Mouse (Mus musculus) thymus, adult 2 months (tissue): ENCODE results near the gene Dpep2nb. TPM values are rescaled to one million over a fixed set of nuclear protein-coding genes. Genes with fewer than 3 reads are reported as not detected.

Experiments used
- DNase-seq: peaks from one replicate; pipeline ENCODE4 v3.0.0; 2021
- H3K27ac ChIP-seq: fragments of 200-500 bp; 2 replicates; pipeline ENCODE4 v1.5.1; 2012; ENCODE audit warnings: low read length, control low read depth; ENCODE audit not compliant: control insufficient read depth, insufficient read depth
- H3K27me3 ChIP-seq: fragments of 200-500 bp; 2 replicates; pipeline ENCODE4 v1.6.1; 2012; ENCODE audit warnings: mild to moderate bottlenecking, low read length, moderate library complexity, mixed read lengths; ENCODE audit not compliant: control insufficient read depth, insufficient read depth
- H3K36me3 ChIP-seq: fragments of 200-500 bp; 2 replicates; pipeline ENCODE4 v1.6.1; 2012; ENCODE audit warnings: mild to moderate bottlenecking, low read length, moderate library complexity; ENCODE audit not compliant: control insufficient read depth, insufficient read depth
- H3K4me1 ChIP-seq: fragments of 200-500 bp; replicated peaks from 2 replicates; pipeline ENCODE4 v1.6.1; 2012; ENCODE audit warnings: low read length; ENCODE audit not compliant: control insufficient read depth, insufficient read depth
- H3K4me3 ChIP-seq: fragments of 200-500 bp; 2 replicates; pipeline ENCODE4 v1.5.1; 2012; ENCODE audit warnings: mild to moderate bottlenecking, low read length, control low read depth, moderate library complexity; ENCODE audit not compliant: control insufficient read depth, insufficient read depth
- CTCF ChIP-seq: fragments of 200-500 bp; IDR thresholded peaks from 2 replicates; pipeline ENCODE4 v1.5.1; 2012; ENCODE audit warnings: mild to moderate bottlenecking, control low read depth, low read length, moderate library complexity, borderline replicate concordance; ENCODE audit not compliant: control insufficient read depth, poor library complexity, insufficient read depth; ENCODE audit errors: extremely low read depth
- POLR2A ChIP-seq: fragments of 200-500 bp; IDR thresholded peaks from 2 replicates; pipeline ENCODE4 v1.6.1; 2012; ENCODE audit warnings: mild to moderate bottlenecking, low read length, control low read depth, moderate library complexity; ENCODE audit not compliant: control insufficient read depth, poor library complexity, insufficient read depth; ENCODE audit errors: extremely low read depth
- WGBS: fragments of 180-500 bp; shearing (Covaris S2); methylation state at CpG from one replicate; pipeline ENCODE4 v1.1.7; 2018; 5-methylcytosine and 5-hydroxymethylcytosine counted together
- polyA plus RNA-seq: library from polyadenylated mRNA; depleted of rRNA; stranded (reverse); fragments of >200 nt; gene quantifications from 2 replicates; pipeline ENCODE4 v1.2.3, GENCODE M21; 2012

The Dpep2nb gene
- polyA plus RNA-seq, 1 experiment, result not detected

- Histone ChIP-seq H3K36me3 (no peaks in the 10 kb centered on the region), H3K4me1 (peaks cover 25% of the 10 kb centered on the region), H3K27me3 (no peaks in the 10 kb centered on the region), H3K27ac (no peak overlapping the region), H3K4me3 (no peak overlapping the region)
- WGBS, result 89% methylated on average over 5 of the region's 5 CpGs
- no peak for DNase-seq
- no peak for TF ChIP-seq CTCF
- TF ChIP-seq POLR2A, result no peak
Measured at GRCm38 (mm10) chr8:106047854-106048630, 42.3 kb upstream of the Dpep2nb start.

- Histone ChIP-seq H3K27me3 (no peaks in the 10 kb centered on the region), H3K27ac (no peak overlapping the region), H3K36me3 (no peaks in the 10 kb centered on the region), H3K4me3 (no peak overlapping the region), H3K4me1 (peaks cover 15% of the 10 kb centered on the region)
- no peak for DNase-seq
- TF ChIP-seq CTCF (no peak), POLR2A (no peak)
- WGBS, result 98% methylated on average over 11 of the region's 11 CpGs
Measured at GRCm38 (mm10) chr8:106046872-106047559, 41.2 kb upstream of the Dpep2nb start.

DNA sequence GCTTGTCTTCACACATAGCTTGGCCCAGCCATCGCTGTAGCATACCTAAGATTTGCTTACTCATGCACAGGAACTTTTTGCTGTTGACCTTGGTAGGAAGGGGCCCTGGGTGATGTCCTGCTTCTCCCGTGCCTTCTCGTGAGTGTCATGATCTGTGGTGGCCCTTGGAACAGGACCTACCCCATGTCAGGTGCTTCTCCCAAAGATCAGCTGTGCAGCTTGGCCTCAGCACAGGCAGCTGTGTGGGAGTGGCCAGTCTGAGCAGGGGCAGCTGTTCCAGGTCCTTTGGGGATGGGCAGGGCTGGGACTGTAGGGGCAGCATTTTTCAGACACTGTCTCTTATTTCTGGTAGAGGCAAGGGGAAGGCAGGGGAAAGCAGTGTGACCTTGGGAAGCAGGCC lies 38.4 kb upstream of the Dpep2nb start:
- WGBS, result 31% methylated on average over 3 of the region's 3 CpGs
- DNase-seq, result no peak
- Histone ChIP-seq H3K36me3 (no peaks in the 10 kb centered on the region), H3K4me1 (peaks cover 8% of the 10 kb centered on the region; the same call in 1 of the 2 replicates), H3K4me3 (no peak overlapping the region), H3K27ac (no peak overlapping the region), H3K27me3 (no peaks in the 10 kb centered on the region)
- no peak for TF ChIP-seq POLR2A
- TF ChIP-seq CTCF, result no peak

- no peak for DNase-seq
- WGBS, result 100% methylated on average over 2 of the region's 2 CpGs
- Histone ChIP-seq H3K27ac (no peak overlapping the region), H3K4me1 (peaks cover 14% of the 10 kb centered on the region), H3K36me3 (no peaks in the 10 kb centered on the region), H3K4me3 (no peak overlapping the region), H3K27me3 (no peaks in the 10 kb centered on the region)
- TF ChIP-seq POLR2A (no peak), CTCF (no peak)
Measured at GRCm38 (mm10) chr8:106043055-106043454, 37.3 kb upstream of the Dpep2nb start.

- Histone ChIP-seq H3K27ac (no peak overlapping the region), H3K4me3 (no peak overlapping the region), H3K27me3 (no peaks in the 10 kb centered on the region), H3K4me1 (peaks cover 14% of the 10 kb centered on the region), H3K36me3 (no peaks in the 10 kb centered on the region)
- WGBS, result 89% methylated on average over 4 of the region's 4 CpGs
- TF ChIP-seq POLR2A (no peak), CTCF (no peak)
- peak; percentile 39 for DNase-seq
Measured at GRCm38 (mm10) chr8:106040218-106040617, 34.4 kb upstream of the Dpep2nb start.

GRCm38 (mm10) chr8:106039605-106040004 lies 33.8 kb upstream of the Dpep2nb start:
- H3K36me3 ChIP-seq, result no peaks in the 10 kb centered on the region
- WGBS, result 88% methylated on average over 4 of the region's 4 CpGs
- no peak for DNase-seq

GRCm38 (mm10) chr8:106038721-106039120 lies 32.9 kb upstream of the Dpep2nb start:
- TF ChIP-seq POLR2A (no peak), CTCF (no peak)
- no peaks in the 10 kb centered on the region for H3K36me3 ChIP-seq
- H3K27me3 ChIP-seq, result no peaks in the 10 kb centered on the region
- no peak overlapping the region for H3K4me3 ChIP-seq
- no peak for DNase-seq
- H3K4me1 ChIP-seq, result peaks cover 10% of the 10 kb centered on the region
- whole genome bisulfite sequencing, result 94% methylated on average over 10 of the region's 10 CpGs
- peak overlapping the region; percentile 5; the same call in 1 of the 2 replicates for H3K27ac ChIP-seq

More at GRCm38 (mm10) chr8:106039605-106040004, 33.8 kb upstream of the Dpep2nb start:
- H3K4me1 ChIP-seq, result peaks cover 14% of the 10 kb centered on the region
- no peak overlapping the region for H3K4me3 ChIP-seq
- H3K27ac ChIP-seq, result no peak overlapping the region
- no peaks in the 10 kb centered on the region for H3K27me3 ChIP-seq
- TF ChIP-seq CTCF (no peak), POLR2A (no peak)
